Mouse (Mus musculus) gastrocnemius, adult 2 months (tissue): ENCODE results near the gene Rnf149. TPM values are rescaled to one million over a fixed set of nuclear protein-coding genes. Genes with fewer than 3 reads are reported as not detected.

Experiments used
- DNase-seq: peaks from one replicate; pipeline ENCODE4 v3.0.0; 2022
- H3K27ac ChIP-seq: fragments of 200-600 bp; 2 replicates; pipeline ENCODE4 v1.8.1; 2022; ENCODE audit warnings: mild to moderate bottlenecking
- H3K4me3 ChIP-seq: fragments of 200-600 bp; 2 replicates; pipeline ENCODE4 v1.8.1; 2022; ENCODE audit warnings: mild to moderate bottlenecking, moderate library complexity
- CTCF ChIP-seq: fragments of 200-600 bp; IDR thresholded peaks from 2 replicates; pipeline ENCODE4 v1.8.1; 2022; ENCODE audit warnings: antibody characterized with exemption, mild to moderate bottlenecking, moderate library complexity
- intact Hi-C: fragments of 180-260 bp; cut with DNase I; formaldehyde crosslinking; loops from one replicate; pipeline ENCODE4 v1.15.1; 2025
- total RNA-seq, 2 experiments: library from RNA; stranded (reverse); gene quantifications; 2 replicates each; pipeline ENCODE4 v1.2.3; 2021

Gene Rnf149
- total RNA-seq, 2 experiments from 2014 or later = 6.9 to 8.3 TPM

DNA sequence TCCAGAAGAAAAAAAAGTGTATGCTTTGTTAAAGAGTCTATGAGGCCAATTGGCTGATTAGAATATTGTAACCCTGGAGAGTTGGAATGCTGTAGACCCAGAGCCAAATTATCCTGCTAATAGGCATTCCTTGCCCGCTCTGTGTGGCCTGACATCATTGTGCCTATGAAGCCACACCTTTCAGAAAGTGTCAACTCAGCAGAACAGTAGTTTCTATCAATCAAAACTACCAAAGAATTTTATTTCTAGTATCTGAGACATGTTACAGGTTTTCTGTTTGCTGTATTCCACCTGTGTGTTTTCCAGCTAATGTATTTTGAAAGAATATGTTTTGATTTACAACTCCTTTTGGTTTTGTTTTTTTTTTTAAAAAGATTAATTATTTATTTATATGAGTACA is 65.0 kb downstream of the Rnf149 start:
- no peak overlapping the region for H3K4me3 ChIP-seq
- no peak for DNase-seq

DNA sequence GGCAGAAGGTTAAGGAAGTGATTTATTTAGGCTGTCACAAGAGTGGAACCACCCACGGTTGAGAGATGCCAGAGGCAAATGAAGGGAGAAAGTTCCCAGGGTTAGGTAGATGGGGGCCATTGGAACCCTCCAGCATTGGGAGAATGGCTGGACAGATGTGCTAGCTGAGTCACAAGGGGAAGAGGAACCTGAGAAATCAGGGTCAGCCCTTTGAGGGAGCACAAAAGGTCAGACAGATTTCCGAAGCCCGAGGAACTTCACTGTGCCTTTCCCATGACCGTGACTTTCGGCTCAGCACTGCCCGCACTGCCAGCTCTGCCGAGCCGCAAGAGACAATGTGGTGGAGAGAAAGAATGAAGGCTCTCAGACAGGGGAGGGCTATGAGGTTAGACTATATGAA is 65.4 kb downstream of the Rnf149 start:
- no peak for TF ChIP-seq CTCF
- DNase-seq = no peak

More for the DNA sequence above, 65.0 kb downstream of the Rnf149 start:
- intact Hi-C loops = no loop called here
- H3K27ac ChIP-seq = no peak overlapping the region
- no peak for TF ChIP-seq CTCF

DNA sequence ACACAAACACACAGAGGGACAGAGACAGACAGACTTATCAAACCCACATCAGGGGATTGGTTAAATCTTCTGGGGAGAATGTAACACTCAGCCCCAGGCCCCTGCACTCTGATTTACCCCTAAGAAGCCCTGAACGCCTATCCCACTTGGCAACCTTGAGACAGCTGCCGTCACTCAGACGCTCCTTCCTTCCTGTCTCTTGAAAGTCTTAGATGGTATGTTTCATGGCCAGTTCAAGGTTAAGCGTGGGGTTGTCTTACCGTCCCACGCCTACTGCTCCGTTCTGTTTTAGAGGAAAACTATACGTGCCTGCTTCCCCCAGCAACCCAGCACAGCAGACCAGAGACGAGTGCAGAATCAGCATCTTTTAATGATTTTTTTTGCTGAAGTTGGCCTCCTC is 71.6 kb downstream of the Rnf149 start:
- intact Hi-C loops = loop anchor here (2.0 kb wide), 1 partner anchor 113 kb away; no protein-coding TSS in a partner anchor

More for the DNA sequence above, 65.4 kb downstream of the Rnf149 start:
- no peak overlapping the region for H3K4me3 ChIP-seq
- intact Hi-C loops = no loop called here
- no peak overlapping the region for H3K27ac ChIP-seq

DNA sequence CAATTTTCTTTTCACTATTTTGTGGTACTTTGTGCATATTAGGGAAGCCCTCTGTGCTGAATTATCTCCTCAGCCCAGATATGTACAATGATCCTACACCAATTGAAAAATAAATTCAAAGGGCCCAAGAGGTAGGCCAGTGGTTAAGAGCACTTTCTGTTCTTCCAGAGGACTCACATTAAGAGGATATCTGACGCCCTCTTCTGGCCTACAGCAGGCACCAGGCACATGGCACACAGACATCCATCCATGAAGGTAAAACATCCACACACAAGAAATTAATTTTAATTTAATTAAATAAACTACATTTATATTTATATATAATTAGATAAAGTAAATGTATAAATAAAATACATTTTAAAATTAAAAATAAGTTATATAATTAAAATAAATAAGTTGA is 72.9 kb downstream of the Rnf149 start:
- DNase-seq = peak; percentile 34
- TF ChIP-seq CTCF = peak; percentile 78
- no peak overlapping the region for H3K27ac ChIP-seq
- H3K4me3 ChIP-seq = no peak overlapping the region
- intact Hi-C loops = loop anchor here (1.0 to 2.0 kb wide), 2 partner anchors 68 to 111 kb away; no protein-coding TSS in a partner anchor

More for the DNA sequence above, 71.6 kb downstream of the Rnf149 start:
- DNase-seq = no peak
- TF ChIP-seq CTCF = no peak
- no peak overlapping the region for H3K4me3 ChIP-seq
- no peak overlapping the region for H3K27ac ChIP-seq

DNA sequence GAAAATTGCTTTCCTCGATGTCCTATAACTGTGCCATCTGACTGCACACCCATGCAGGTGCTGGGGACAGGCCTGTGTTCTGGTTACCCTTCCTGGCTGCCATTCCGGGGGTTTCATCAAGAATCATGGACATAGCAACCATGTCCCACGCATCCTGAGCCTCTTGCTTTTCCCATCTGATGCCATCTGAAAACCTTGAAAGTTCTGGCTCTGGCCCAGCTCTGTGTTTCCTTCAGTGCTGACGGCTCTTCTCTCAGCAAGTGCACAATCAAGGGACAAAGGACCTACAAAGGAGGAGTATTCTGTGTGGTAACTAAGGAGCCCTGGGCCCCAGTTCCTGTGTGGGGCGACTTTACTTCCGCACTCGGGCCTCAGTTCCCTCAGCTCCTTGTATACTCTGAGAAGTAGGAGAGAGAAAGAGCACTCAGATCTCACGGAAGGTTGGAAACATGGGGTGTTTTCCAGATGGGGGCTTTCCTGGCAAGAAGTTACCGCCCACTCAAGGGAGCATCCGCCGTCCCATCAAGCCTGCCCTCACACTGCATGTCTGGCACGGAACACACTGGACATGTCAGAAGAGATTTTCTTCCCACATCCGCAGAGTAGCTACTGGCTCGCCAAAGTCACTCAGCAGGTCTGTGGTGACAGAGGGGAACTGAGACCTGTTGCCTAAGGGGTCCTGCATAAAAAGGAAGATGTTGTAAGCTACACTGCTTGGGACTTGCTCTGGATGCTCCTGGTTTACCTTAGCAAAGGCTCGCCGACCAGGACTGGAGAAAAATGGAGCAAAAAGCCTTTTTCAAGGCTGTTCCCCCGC is 74.2 kb downstream of the Rnf149 start:
- Histone ChIP-seq H3K27ac (no peak overlapping the region), H3K4me3 (no peak overlapping the region)
- no peak for DNase-seq
- no peak for TF ChIP-seq CTCF
- intact Hi-C loops = no loop called here

Other genes with a start within 250 kb of the Rnf149 start
- 100 to 1,000 TPM; 512 to 578 TPM for gene Rpl31, start 209.6 kb downstream of the Rnf149 start, total RNA-seq
- gene Tbc1d8, start 98.7 kb downstream of the Rnf149 start, total RNA-seq = 1 to 10 TPM; 8.3 to 9.7 TPM
- 10 to 100 TPM; 18.3 to 18.8 TPM for gene Cnot11, start 42.4 kb downstream of the Rnf149 start, total RNA-seq
- gene Creg2, start 74.1 kb upstream of the Rnf149 start, total RNA-seq = under 1 TPM in 1 of 2 experiments, not detected in 1; 0.08 TPM
- gene Rfx8, start 143.6 kb upstream of the Rnf149 start, total RNA-seq = not detected
- 1 to 10 TPM in 1 of 2 experiments, not detected in 1; 1.6 TPM for gene Gm3646, start 227.9 kb upstream of the Rnf149 start, total RNA-seq